Mouse (Mus musculus): ENCODE results near the gene Fli1. TPM values are rescaled to one million over a fixed set of nuclear protein-coding genes. Genes with fewer than 3 reads are reported as not detected.

Fli1 gene
- total and polyA plus RNA-seq, 2 experiments: 1.6 to 3.0 TPM

DNA sequence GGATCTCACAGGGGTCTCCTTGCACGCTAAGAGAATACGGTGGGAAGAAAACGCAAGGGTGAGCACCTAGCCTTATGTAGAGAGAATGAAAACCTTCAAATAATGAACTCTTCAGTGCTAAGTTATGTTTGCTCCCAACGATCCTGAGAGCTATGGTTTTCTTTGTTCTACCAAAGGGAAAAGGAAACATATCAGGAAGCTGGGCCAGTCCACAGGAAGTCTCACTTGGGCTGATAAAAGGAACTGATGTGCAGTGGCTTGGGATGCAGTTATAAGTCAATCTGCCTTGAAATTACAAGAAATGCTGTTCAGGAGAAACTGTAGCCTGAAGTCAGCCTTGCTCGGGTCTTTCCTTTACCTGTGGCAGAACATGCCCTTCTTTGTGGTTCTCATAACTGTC, 13.1 kb downstream of the Fli1 start:
- Histone ChIP-seq H3K27ac (replicated peaks; ENCODE audit: insufficient read depth, low read depth, low read length) (peak overlapping the region; percentile 47; the same call in 1 of the 2 replicates), H3K27me3 (ENCODE audit: control insufficient read depth, insufficient read depth, low read length) (no peaks in the 10 kb centered on the region), H3K36me3 (ENCODE audit: control insufficient read depth, insufficient read depth, low read length) (no peaks in the 10 kb centered on the region), H3K9ac (ENCODE audit: low read depth, low read length) (no peak overlapping the region), H3K4me1 (ENCODE audit: control insufficient read depth, insufficient read depth, low read length) (peaks cover 2% of the 10 kb centered on the region; the same call in 1 of the 2 replicates), H3K4me3 (ENCODE audit: insufficient read depth, low read depth, low read length) (no peak overlapping the region), H3K79me2 (ENCODE audit: control insufficient read depth, insufficient read depth, low read length) (peaks cover 3% of the 10 kb centered on the region; the same call in 1 of the 2 replicates)
- no peak for DNase-seq (ENCODE audit: extremely low read depth, low read depth, low spot score)
- TF ChIP-seq CTCF (IDR thresholded peaks at IDR 0.05; ENCODE audit: low read depth, low read length): no peak
- no peak for TF ChIP-seq POLR2A (IDR thresholded peaks at IDR 0.05; ENCODE audit: extremely low read depth, insufficient read depth, low read length)
- WGBS: 72% methylated on average over 5 of the region's 5 CpGs

DNA sequence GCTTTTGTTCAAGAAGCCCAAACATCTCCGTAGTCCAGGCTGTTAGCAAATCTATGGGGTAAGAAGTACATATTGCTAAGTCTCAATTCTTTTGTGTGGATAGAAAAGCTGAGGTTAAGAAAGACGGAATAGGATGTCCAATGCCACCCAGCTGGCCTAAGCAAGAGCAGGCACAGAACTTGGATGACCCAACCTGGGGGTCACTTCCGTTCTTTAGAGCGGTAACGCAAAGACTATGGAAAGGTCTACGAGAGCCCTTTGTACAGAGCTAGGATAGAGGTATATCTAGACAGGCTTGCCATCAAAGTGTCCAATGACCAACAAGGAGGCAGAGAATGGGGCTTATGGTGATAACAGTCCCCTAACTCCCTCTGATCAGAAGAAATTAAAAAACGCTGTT, 15.3 kb downstream of the Fli1 start:
- no peak for DNase-seq (ENCODE audit: extremely low read depth, low read depth, low spot score)
- no peak overlapping the region for H3K4me3 ChIP-seq (ENCODE audit: insufficient read depth, low read depth, low read length)
- H3K27me3 ChIP-seq (ENCODE audit: control insufficient read depth, insufficient read depth, low read length): no peaks in the 10 kb centered on the region
- H3K36me3 ChIP-seq (ENCODE audit: control insufficient read depth, insufficient read depth, low read length): no peaks in the 10 kb centered on the region
- H3K79me2 ChIP-seq (ENCODE audit: control insufficient read depth, insufficient read depth, low read length): peaks cover 3% of the 10 kb centered on the region; the same call in 1 of the 2 replicates
- H3K27ac ChIP-seq (replicated peaks; ENCODE audit: insufficient read depth, low read depth, low read length): no peak overlapping the region
- TF ChIP-seq CTCF (IDR thresholded peaks at IDR 0.05; ENCODE audit: low read depth, low read length) (no peak), POLR2A (IDR thresholded peaks at IDR 0.05; ENCODE audit: extremely low read depth, insufficient read depth, low read length) (no peak)
- no peak overlapping the region for H3K9ac ChIP-seq (ENCODE audit: low read depth, low read length)
- H3K4me1 ChIP-seq (ENCODE audit: control insufficient read depth, insufficient read depth, low read length): peaks cover 3% of the 10 kb centered on the region; the same call in 1 of the 2 replicates
- 81% methylated on average over 7 of the region's 7 CpGs for WGBS

DNA sequence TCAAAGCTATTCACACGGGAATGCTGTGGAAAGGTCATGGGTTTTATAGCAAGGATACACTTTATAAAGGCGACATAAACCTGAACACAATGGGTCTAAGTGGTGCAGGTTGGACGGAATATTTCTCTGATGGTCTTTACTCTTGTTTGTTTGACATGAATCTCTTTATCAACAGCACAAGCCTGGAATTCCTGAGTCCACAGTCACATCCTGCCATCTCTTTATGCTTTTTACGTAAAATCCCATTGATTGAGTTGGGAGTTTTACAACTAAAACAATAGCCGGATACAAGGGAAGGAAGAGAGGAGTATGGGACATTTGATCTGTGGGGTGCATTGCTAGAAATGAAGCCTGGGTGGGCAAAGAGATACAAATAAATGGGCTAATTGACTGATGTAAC, 16.9 kb downstream of the Fli1 start:
- Histone ChIP-seq H3K4me3 (ENCODE audit: insufficient read depth, low read depth, low read length) (no peak overlapping the region), H3K79me2 (ENCODE audit: control insufficient read depth, insufficient read depth, low read length) (peaks cover 3% of the 10 kb centered on the region; the same call in 1 of the 2 replicates), H3K27me3 (ENCODE audit: control insufficient read depth, insufficient read depth, low read length) (no peaks in the 10 kb centered on the region), H3K9ac (ENCODE audit: low read depth, low read length) (no peak overlapping the region), H3K27ac (replicated peaks; ENCODE audit: insufficient read depth, low read depth, low read length) (peak overlapping the region; percentile 44), H3K36me3 (ENCODE audit: control insufficient read depth, insufficient read depth, low read length) (no peaks in the 10 kb centered on the region), H3K4me1 (ENCODE audit: control insufficient read depth, insufficient read depth, low read length) (peaks cover 5% of the 10 kb centered on the region; the same call in 1 of the 2 replicates)
- WGBS: 71% methylated on average over 5 of the region's 5 CpGs
- DNase-seq (ENCODE audit: extremely low read depth, low read depth, low spot score): no peak
- TF ChIP-seq CTCF (IDR thresholded peaks at IDR 0.05; ENCODE audit: low read depth, low read length) (no peak), POLR2A (IDR thresholded peaks at IDR 0.05; ENCODE audit: extremely low read depth, insufficient read depth, low read length) (no peak)

DNA sequence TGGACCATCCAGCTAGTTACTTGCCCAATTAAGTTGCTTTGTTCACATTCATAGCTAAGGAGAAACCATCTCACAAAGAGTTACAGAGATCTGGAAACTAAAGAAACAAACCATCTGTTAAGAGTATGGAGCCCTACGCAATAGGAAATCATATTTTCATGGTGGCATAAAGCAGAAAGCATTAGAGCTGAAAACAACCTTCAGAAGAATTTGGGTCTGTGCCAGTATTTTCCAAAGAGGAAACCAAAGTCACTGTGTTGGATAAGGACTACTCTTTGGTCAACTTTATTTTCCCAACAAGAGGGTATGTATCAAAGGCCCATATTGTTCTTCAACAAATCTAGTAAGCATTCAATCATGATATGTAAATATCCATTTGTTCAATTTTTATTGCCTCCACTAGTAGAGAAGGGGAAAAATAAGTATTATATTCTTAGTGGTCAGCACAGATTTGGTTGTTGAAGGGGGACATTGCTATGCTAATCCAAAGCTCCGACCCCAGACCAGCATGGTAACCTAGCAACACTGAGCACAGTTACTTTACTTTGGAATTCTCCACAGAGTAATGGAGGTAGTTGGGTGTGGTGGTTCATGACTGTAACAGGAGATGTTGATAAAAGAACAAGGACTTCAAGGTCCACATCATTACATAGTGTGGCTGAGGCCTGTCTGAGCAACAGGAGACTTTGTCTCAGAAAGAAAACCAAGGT, 20.0 kb downstream of the Fli1 start:
- no peak overlapping the region for H3K27ac ChIP-seq (replicated peaks; ENCODE audit: insufficient read depth, low read depth, low read length)
- no peaks in the 10 kb centered on the region for H3K27me3 ChIP-seq (ENCODE audit: control insufficient read depth, insufficient read depth, low read length)
- no peaks in the 10 kb centered on the region for H3K36me3 ChIP-seq (ENCODE audit: control insufficient read depth, insufficient read depth, low read length)
- H3K79me2 ChIP-seq (ENCODE audit: control insufficient read depth, insufficient read depth, low read length): no peaks in the 10 kb centered on the region; the same call in 1 of the 2 replicates
- DNase-seq (ENCODE audit: extremely low read depth, low read depth, low spot score): no peak
- H3K9ac ChIP-seq (ENCODE audit: low read depth, low read length): no peak overlapping the region
- TF ChIP-seq CTCF (IDR thresholded peaks at IDR 0.05; ENCODE audit: low read depth, low read length): no peak
- no peak for TF ChIP-seq POLR2A (IDR thresholded peaks at IDR 0.05; ENCODE audit: extremely low read depth, insufficient read depth, low read length)
- H3K4me3 ChIP-seq (ENCODE audit: insufficient read depth, low read depth, low read length): no peak overlapping the region
- H3K4me1 ChIP-seq (ENCODE audit: control insufficient read depth, insufficient read depth, low read length): peaks cover 9% of the 10 kb centered on the region
- WGBS: 71% methylated on average over 2 of the region's 2 CpGs

GRCm38 (mm10) chr9:32521331-32521730, 21.3 kb downstream of the Fli1 start:
- Histone ChIP-seq H3K79me2 (ENCODE audit: control insufficient read depth, insufficient read depth, low read length) (no peaks in the 10 kb centered on the region), H3K9ac (ENCODE audit: low read depth, low read length) (no peak overlapping the region), H3K27ac (replicated peaks; ENCODE audit: insufficient read depth, low read depth, low read length) (no peak overlapping the region), H3K27me3 (ENCODE audit: control insufficient read depth, insufficient read depth, low read length) (no peaks in the 10 kb centered on the region), H3K4me1 (ENCODE audit: control insufficient read depth, insufficient read depth, low read length) (peaks cover 9% of the 10 kb centered on the region), H3K36me3 (ENCODE audit: control insufficient read depth, insufficient read depth, low read length) (no peaks in the 10 kb centered on the region), H3K4me3 (ENCODE audit: insufficient read depth, low read depth, low read length) (no peak overlapping the region)
- TF ChIP-seq POLR2A (IDR thresholded peaks at IDR 0.05; ENCODE audit: extremely low read depth, insufficient read depth, low read length) (no peak), CTCF (IDR thresholded peaks at IDR 0.05; ENCODE audit: low read depth, low read length) (no peak)
- 65% methylated on average over 3 of the region's 3 CpGs for WGBS
- DNase-seq (ENCODE audit: extremely low read depth, low read depth, low spot score): no peak

DNA sequence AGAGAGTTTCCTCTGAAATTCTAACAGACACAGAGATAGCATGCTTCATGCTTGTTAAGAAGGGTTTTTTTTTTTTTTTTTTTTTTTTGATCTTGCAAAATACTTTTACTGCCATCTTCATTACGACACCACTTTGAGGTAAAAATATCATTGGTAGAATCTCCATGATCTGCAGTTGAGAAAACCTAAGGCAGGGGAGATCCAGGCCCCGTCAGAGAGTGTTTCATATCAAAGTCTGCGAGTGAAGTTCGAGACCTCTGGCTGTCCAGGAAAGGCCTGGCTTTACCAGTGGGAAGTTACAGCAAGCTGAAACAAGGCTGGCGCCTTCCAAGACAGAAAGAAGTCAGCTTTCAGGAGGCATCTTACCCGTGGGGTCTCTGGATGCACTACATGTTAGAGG, 21.8 kb downstream of the Fli1 start:
- Histone ChIP-seq H3K36me3 (ENCODE audit: control insufficient read depth, insufficient read depth, low read length) (no peaks in the 10 kb centered on the region), H3K4me1 (ENCODE audit: control insufficient read depth, insufficient read depth, low read length) (peaks cover 9% of the 10 kb centered on the region), H3K79me2 (ENCODE audit: control insufficient read depth, insufficient read depth, low read length) (no peaks in the 10 kb centered on the region), H3K4me3 (ENCODE audit: insufficient read depth, low read depth, low read length) (no peak overlapping the region), H3K27me3 (ENCODE audit: control insufficient read depth, insufficient read depth, low read length) (no peaks in the 10 kb centered on the region), H3K27ac (replicated peaks; ENCODE audit: insufficient read depth, low read depth, low read length) (no peak overlapping the region), H3K9ac (ENCODE audit: low read depth, low read length) (no peak overlapping the region)
- DNase-seq (ENCODE audit: extremely low read depth, low read depth, low spot score): no peak
- 72% methylated on average over 6 of the region's 6 CpGs for WGBS
- no peak for TF ChIP-seq POLR2A (IDR thresholded peaks at IDR 0.05; ENCODE audit: extremely low read depth, insufficient read depth, low read length)
- no peak for TF ChIP-seq CTCF (IDR thresholded peaks at IDR 0.05; ENCODE audit: low read depth, low read length)
